Mouse (Mus musculus): Measurements from ENCODE around the gene Plekha7.

Plekha7 gene

DNA sequence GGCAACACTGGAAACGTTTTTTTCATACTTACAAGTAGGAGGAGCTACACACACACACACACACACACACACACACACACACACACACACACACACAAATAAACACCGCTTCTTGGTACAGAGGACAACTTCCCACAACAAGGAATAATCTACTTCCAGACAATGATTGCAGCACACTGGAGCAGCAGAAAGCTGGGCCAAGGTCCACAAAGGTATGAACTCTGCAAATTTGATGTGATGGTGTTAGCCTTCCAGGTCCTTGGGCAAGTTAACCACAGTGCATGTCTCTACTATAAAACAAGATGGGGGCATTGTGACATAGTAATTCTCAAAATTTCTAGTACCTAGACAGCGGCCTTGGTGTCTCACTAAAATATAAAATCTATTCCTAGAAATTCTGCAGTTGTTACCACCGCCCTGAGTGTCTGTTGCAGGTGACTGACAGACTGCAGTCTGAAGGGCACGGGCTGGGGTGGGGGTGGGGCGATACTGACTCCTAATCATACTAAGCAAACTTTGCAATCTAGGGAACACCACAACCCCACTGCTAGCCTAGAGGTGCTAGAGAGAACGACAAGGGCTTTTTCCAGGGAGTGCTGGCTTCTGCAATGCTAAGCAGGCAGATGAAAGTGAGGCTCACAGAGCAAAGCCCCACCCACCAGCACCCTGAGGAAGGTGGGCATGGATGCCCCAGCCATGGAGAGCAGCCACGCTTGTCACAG, 85.7 kb downstream of the Plekha7 start:
- no peak for DNase-seq (ENCODE audit: low spot score)

DNA sequence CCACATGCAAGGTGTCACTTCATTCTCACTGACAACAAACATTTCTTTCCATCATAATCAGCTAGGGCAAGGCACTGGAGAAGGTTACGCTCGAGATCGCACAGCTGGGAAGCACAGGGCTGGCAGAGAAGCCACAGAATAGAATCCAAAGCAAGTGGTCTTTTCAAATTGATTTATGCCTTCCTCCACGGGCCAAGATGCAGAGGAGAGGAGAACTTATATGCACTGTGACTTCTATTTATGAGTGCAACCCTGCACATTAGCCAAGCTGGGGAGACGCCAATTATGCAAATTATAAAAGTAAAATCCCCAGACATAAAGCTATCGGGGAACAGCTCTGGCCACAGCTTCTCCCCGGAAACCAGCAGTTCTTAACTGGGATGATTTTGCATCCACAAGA, 86.3 kb downstream of the Plekha7 start:
- no peak for DNase-seq (ENCODE audit: low spot score)

DNA sequence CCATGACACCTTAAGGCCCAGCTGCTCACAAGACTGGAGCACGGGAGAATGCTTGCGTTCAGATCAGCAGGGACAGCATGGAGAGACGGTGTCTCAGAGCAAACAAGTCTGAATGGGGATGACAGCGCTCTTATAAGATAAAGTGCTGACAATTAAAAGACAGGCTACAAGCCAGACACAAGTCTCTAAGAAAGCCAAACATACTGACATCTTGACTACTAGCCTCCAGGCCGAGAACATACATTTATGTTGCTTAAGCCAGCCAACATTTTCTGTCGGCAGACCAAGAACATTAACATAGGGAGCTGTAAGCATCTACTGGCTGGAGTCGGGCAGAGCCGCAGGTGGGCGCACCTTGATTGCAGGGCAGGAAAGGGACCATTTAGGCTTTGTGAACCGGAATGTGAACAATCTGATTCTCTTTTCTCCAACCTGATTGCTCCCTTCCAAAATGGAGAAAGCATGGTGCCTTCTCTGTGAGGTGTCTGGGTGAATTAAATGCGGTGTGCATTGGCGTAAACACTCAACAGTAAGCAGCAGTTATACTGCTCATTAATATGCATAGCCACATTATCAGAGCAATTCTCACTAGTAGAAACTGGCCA, 88.0 kb downstream of the Plekha7 start:
- DNase-seq (ENCODE audit: low spot score): no peak

DNA sequence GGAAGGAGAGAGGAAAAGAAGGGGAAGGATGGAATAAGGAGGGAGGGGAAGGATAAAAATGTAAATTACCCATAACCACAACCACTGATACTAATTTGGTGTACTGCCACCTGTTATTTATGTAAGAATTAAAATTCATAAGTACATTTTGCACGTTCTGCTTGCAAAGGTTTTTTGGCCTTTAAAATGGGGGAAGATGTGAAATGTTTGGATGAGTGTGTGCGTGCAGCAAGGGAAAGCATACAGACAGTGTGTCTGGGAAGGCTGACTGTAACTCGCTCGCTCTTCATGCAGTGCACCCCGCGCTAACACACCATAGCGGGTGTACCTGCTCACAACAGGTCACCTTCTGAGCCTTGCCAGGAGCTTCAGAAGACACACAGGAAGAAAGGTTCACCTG, 90.4 kb downstream of the Plekha7 start:
- DNase-seq (ENCODE audit: low spot score): no peak

DNA sequence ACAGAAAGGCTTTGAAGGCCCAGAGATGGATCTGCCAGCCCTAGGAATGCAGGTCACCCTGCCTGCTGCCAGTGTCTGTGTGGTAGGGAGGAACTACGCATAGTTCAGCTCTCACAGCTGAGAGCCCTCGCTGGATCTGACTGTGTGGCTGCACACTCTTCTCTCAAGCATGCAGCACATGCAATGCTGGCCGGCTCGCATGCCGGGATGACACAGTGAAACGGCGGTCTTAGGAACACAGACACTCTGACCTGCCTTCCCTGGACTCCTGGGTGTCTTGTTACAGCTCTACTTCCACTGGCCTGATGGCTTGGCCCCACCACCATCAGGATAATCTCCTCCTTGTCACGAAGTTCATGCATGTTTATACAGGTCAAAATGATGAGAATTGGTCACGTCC, 96.3 kb downstream of the Plekha7 start:
- DNase-seq (ENCODE audit: low spot score): no peak

DNA sequence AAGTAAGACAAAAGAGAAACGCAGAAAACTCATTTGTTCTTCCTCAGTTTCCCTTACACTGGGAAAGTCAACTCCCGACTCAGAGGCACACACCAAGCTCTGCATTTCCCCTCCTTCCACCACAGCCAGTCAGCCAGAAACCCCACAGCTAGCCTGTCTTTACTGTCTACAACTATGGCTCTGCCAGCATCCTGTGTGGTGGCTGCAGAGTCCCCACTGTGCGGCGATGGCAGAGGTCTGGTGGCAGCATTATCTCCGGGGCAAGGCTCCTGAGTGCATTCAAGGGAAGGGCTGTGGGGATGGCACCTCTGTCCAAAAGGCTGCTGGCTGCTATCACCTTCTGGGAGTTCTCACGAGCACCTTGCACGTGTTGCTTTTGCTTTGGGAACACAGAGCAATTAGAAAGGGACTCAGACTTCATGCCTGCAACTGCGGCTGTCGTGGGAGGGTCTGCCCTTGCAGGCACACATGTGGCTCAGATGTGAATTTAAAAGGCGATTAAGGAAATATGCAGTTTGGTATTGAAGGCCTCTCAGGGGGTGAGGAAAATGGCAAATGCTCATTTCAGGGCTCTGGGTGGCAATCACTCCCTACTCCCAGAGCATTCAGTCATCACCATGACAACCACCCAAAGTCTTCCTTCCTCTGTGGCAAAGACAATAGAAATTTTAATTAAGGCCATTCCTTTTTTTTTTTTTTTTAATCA, 98.1 kb downstream of the Plekha7 start:
- no peak for DNase-seq (ENCODE audit: low spot score)

DNA sequence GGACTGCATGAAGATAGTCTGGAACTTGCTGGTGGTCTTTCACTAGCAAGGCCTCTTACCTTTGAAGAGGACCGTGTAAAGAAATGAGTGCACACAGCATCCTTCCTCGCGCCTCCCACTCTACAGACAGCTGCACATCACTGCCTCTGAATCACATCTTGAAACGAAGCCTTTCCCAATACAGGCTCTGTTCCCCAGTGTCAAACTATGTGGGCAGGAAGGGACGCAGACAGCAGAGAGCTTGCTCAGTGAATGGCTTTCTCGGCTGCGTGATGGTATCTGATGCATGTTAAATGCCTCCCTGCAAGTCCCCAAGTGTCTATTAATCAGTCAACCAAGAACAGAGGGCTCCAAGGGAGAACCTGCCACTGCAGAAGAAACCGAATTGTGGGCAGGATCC, 99.3 kb downstream of the Plekha7 start:
- DNase-seq (ENCODE audit: low spot score): no peak

DNA sequence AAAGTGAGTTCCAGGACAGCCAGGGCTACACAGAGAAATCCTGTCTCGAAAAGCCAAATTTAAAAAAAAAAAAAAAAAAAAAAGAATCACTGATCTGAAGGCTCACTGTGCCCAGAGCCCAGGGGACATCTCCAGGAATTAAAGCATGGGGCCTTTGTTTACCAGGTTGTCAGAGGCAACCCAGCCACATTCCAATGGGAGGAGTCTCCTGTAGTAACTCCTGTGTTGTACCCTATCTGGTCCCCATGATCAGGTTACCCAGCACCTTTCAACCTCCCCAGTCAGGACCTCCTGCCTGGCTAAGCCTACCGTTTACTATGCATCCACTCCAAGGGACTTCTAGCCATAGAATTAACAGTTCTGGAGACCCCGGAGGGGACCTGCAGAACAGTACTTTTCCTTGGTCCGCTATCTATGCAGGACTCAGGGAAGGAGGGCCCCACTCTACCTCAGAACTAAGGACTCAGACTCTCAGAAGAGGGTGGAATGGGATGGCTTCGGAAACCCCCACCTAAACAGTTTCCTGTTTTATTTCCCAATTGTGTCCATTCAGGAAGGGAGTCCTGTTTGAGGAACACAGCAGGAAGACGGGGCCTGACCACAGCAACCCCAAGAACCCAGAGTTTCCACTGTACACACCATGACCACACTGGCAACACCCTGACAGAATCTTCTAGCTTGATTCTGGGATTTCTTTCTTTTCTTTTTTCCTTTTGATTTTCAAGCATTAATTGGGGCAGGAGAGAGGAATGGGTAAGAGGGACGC, 101.2 kb downstream of the Plekha7 start:
- no peak for DNase-seq (ENCODE audit: low spot score)

DNA sequence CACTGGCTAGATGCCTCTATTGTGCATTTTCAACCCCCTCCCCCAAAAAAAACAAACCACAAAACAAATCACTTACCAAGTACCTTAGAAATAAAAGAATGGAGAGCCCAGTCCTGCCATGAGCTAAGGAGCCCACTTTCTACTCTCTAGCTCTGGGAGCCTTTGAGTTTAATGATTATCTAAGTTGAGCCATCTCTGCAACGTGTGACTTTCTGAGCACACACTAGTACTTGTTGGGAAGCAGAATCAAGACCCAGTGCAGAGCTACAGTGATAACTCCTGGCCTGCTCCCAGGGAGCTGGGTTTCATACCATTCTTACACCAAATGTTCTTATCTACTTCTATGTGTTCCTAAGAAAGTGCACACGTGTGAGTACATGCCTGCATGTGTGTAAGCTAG, 102.7 kb downstream of the Plekha7 start:
- no peak for DNase-seq (ENCODE audit: low spot score)

DNA sequence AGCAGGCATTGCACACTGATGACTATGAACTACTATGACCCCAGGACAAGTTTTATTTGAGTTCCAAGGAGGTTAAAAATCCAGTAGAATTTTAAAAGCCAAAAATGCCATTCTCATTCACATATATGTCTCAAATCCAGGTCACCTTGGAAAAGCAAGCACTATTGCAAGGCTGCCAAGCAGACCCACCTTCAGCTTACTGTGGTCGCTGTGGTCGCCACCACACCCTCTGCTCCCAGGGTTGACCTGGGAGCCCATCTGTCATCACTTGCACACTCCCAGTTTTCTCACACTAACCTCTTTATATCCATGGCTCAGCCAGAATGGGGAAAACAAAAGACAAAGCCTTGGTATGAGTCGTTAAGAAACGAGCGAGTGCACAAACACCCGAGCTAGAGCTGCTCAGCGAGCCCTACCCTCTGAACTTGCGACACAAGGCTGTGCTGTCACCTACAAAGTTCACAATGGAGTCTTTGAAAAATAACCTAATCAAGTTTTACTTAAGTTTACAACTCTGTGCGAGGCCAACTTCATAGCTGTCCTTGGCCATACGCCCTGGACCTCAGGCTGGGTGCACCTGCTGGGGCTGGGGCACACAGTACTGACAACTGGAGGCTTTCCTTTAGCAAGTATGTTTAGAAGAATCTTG, 106.0 kb downstream of the Plekha7 start:
- DNase-seq (ENCODE audit: low spot score): no peak

DNA sequence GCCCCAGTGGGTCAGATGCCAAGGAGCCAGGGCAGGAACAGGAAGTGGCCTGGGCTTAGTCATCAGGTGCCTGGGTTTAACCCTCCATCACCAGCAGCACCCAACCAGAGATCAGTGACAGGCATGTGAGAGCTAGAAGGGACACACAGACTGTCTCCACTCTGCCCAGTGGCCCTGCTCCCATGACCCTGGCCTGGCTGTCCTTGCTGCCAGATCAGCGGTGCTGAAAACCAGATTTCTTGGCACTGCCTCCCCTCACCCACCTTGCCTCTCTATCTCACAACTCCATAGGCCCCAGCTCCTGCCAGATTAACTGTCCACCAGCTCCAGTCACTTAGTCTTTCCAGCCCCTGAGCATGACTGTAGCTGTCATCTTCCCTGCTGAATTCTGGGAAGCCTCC, 107.2 kb downstream of the Plekha7 start:
- DNase-seq (ENCODE audit: low spot score): no peak

DNA sequence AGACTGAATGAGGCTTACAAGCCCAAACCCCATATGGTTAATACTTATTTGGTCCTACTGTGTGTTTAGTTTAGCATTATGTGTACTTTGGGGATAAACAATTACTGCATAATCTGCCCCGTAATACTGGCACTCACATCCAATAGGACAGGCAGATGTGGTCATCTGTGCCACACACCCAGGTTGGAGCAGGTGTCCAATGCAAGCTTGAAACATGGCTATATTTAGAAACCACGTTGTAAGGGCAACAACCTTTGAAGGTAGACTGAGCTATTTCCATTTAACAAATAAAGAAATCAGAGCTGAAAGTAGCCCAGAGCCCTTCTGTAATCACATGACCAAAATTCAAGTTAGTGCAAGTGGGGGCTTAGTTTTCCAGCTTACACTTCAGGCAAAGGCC, 107.6 kb downstream of the Plekha7 start:
- DNase-seq (ENCODE audit: low spot score): no peak

DNA sequence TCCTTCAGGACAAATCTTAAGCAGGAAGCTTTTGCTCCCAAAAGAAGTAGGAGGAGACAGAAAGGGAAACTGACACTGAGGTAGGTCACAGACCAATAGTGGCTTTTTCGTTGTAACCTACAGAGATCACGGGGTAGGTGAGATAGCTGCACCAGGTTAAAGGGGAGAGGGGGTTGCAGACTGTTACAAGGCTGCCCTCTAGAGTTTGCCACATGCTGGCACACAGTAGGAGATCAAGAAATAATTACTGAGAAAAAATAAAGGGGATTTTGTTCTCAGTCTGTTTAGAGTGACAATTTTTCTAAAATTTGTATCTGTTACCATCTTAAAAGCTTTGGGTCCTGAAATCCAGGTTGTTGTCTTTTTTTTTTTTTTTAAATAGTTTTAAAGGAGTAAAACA, 109.3 kb downstream of the Plekha7 start:
- DNase-seq (ENCODE audit: low spot score): no peak

DNA sequence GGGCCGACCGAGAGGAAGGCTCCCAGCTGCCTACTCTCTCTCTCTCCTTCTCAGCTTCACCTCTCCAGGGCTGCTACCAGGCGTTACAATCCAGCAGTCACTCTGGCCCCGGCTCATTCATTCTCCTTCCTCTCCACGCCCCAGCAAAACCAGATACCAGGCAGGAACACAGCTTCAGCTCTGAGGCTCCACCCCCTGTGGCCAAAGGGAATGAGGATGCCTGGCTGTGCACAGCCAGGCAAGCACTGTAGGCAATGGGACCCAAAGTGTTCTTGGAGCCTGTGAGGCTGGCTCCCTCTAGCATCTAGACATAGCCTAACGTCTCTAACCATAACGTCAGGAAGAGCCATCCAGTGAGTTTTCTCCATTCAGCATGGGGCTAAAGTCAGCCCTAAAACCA, 109.8 kb downstream of the Plekha7 start:
- no peak for DNase-seq (ENCODE audit: low spot score)

DNA sequence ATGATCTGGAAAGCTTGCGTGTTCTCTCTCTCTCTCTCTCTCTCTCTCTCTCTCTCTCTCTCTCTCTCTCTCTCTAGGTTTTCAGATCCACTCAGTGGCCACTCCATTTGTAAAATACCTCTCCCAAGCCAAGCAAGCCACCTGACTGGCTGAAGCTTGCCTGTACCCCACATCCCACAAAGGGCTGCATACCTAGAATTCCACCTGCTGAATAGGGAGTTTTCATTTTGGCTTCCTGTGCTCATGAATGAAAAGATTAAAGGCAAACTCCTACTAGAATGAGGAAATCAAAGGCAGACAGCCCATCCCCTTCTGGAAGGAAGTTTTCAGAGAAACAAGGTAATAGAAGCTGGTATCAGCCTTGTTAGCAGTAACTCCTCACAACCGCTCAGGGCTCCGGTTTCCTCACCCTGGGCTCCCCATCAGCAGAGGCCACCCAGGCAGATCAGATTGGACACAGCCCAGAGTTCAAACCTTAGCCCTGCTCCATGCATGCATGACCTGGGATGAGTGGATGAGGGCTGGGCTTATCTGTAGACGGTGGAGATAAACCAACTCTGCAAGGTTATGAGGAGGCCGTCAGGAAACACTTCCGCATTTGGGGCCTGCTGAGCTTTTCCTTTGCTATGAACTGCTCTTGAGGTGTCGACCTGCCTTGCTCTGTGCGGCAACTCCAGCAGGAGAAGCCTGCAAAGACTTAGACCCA, 111.0 kb downstream of the Plekha7 start:
- DNase-seq (ENCODE audit: low spot score): no peak

DNA sequence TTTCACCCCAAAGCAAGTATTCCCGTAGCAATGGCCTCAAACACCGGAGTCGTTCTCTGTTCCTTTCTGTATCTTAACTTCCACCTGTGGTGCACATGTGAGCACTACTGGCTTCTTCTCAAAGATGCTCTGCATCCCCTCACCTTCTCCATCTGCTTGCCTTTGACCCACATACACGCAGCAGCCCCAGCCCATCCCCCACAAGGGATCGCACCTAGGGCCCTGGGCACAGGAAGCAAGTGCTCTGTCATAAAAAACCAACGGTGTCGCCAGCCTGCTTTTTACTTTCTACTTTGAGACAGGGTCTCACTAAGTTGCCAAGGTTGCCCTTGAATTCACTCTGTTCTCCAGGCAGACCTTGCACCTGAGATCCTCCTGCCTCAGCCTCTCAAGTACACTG, 113.2 kb downstream of the Plekha7 start:
- no peak for DNase-seq (ENCODE audit: low spot score)

DNA sequence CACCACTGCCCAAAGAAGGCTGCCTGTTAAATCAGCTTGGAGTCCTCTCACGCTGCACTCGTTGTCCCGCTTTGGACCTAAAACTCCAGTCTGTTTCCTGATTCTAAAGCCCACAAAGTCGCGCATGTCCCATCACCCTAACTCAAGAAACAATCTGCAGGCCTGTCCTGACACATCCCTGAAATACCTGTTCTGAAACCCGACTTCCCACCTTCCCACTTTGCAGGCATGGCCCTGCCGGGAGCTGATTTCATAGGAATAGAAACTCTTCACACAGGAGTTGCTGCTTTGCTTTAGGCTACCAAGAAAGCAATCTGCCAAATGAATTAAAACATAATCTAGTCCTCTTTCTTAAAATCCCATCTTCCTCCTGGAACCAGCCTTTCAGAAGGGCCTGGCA, 115.2 kb downstream of the Plekha7 start:
- DNase-seq (ENCODE audit: low spot score): no peak

DNA sequence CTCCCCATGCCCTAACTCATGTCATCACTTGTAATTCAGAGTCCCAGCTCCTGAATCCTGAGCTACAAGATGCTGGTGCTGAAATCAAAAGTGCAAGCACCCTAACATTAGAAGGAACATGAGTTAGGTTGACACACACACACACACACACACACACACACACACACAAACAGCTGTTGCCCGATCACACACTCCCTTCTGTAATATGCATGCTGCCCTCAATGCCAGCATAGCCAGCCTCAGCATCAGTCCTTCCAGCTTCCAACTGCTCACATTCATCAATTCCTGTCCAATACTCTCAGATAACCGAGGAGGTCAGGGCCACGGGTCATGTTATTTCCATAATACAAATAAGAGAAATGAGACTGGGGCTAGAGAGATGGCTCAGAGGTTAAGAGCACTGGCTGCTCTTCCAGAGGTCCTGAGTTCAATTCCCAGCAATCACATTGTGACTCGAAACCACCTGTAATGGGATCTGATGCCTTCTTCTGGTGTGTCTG, 116.0 kb downstream of the Plekha7 start:
- no peak for DNase-seq (ENCODE audit: low spot score)

DNA sequence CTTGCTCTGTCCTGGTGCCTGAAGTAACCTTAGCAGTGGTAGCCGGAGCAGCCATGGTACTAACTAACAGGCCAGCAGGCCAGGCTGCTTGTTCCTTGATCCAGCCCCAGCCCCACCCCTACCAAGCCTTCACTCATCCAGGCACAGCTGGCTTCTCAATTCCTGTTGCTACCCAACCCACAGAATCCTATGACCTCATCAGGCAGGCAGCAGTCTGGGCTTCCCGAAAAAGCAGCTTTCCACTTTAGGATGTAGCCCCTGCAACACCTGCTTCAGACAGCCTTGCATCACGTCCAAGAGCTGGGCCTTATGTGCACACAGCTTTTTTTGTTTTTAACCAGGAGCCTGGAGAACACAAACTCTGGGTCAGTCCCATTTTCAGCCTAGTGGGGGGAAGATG, 117.0 kb downstream of the Plekha7 start:
- no peak for DNase-seq (ENCODE audit: low spot score)

DNA sequence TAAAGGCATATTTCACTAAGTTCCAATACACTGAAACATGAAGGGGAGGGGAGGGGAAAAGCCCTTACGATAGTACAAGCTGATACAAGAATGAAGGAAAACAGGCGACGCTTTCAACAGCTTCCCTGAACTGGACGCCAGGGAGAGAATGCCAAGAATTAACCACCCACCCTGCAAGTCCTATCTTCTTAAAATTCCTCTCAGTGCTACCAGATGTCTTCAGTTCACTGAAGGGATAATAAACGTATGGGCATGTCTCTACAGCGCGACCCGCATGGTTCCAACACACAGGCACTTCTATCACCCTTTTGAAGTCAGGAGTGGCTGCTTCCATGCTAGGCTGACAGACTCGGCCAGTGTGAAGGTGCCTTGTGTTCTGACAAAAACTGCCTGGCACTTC, 118.5 kb downstream of the Plekha7 start:
- DNase-seq (ENCODE audit: low spot score): no peak

DNA sequence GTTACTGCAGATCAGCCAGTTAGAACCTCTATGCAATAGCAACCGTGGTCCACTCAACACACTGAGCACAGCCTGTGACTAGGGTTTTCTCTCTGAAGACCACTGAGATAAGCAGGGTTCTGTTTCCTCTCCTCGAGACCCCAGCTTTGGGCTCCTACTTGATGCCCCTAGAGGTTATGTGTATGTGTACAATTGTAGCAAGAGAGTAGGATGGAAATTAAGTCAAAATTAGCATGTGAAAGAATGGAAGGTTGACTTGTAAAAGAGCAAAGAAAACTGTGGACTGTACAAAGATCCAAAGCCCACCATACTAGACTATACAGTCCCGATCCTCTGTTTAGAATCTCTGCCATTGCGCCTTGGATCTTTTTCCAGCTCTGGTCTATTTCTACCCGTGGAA, 119.8 kb downstream of the Plekha7 start:
- no peak for DNase-seq (ENCODE audit: low spot score)

Measured in testis, postnatal 14 days (tissue).